Mouse (Mus musculus): ENCODE measurements around the gene Tmed9. TPM values are rescaled to one million over a fixed set of nuclear protein-coding genes. Genes with fewer than 3 reads are reported as not detected.

Gene Tmed9
- polyA plus RNA-seq (2016; fragmentation: Nextera tagmentation; extraction: Ambion mirVana): 105 and 108 TPM in 2 replicates

- no peak for ATAC-seq (ENCODE audit: low FRiP score, low read depth)
- no peaks in the 10 kb centered on the region for H3K9me3 ChIP-seq
- peaks cover 3% of the 10 kb centered on the region; the same call in 1 of the 2 replicates for H3K36me3 ChIP-seq
- no peaks in the 10 kb centered on the region for H3K27me3 ChIP-seq
- WGBS: 99% methylated on average over 2 of the region's 2 CpGs
- H3K27ac ChIP-seq (replicated peaks): no peak within 1 kb of the TSS
- no peak within 1 kb of the TSS for H3K4me2 ChIP-seq (replicated peaks)
- peaks cover 18% of the 10 kb centered on the region for H3K4me1 ChIP-seq
- H3K4me3 ChIP-seq: no peak within 1 kb of the TSS
- H3K9ac ChIP-seq (replicated peaks): no peak within 1 kb of the TSS
These were observed at the start of gene Tmed9 for GRCm38 (mm10) chr13:55573432-55573831. Tmed9 (plus strand) TSS chr13:55573732.

GRCm38 (mm10) chr13:55523951-55524600, 49.5 kb upstream of the Tmed9 start:
- H3K27me3 ChIP-seq: no peaks in the 10 kb centered on the region
- H3K4me2 ChIP-seq (replicated peaks): no peak overlapping the region
- H3K36me3 ChIP-seq: peaks cover 5% of the 10 kb centered on the region
- ATAC-seq (ENCODE audit: low FRiP score, low read depth): no peak
- no peak overlapping the region for H3K9ac ChIP-seq (replicated peaks)
- WGBS: 93% methylated on average over 23 of the region's 23 CpGs
- no peaks in the 10 kb centered on the region for H3K9me3 ChIP-seq
- no peak overlapping the region for H3K27ac ChIP-seq (replicated peaks)
- H3K4me3 ChIP-seq: no peak overlapping the region
- H3K4me1 ChIP-seq: no peaks in the 10 kb centered on the region

DNA sequence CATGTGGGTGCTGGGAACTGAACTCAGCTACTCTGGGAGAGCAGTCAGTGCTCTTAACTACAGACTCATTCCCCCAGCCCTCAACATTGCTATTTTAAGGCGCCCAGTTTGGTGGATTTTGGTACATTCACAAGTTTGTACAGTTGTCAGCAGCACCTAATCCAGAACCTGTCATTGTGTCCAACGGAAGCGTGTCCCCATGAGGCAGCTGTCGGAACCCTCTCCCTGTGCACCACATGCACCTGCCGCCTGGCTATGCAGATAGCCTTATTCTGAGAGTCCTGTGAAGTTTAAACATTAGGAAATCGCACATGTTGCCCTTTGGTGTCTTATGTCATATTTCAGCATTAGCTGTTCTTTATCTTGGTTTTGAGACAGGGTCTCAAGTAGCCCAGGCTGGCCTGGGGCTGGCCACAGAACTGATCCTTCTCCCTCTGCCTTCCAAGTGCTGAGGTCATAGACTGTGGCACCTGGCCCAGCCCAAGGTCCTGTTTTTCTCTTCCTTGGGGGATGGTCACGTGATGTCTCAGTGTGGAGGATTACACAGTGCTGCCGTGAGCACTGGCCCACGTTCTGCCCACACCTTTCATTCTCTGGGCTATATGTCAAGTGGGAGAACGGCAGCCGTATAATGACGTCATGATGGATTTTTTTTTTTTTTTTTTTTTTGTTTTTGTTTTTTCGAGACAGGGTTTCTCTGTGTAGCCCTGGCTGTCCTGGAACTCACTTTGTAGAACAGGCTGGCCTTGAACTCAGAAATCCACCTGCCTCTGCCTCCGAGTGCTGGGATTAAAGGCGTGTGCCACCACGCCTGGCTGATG, 47.6 kb upstream of the Tmed9 start:
- Histone ChIP-seq H3K9me3 (no peaks in the 10 kb centered on the region), H3K27me3 (no peaks in the 10 kb centered on the region), H3K4me3 (no peak overlapping the region), H3K36me3 (peaks cover 24% of the 10 kb centered on the region), H3K27ac (replicated peaks) (no peak overlapping the region), H3K4me1 (no peaks in the 10 kb centered on the region), H3K9ac (replicated peaks) (no peak overlapping the region), H3K4me2 (replicated peaks) (no peak overlapping the region)
- 83% methylated on average over 16 of the region's 16 CpGs for WGBS
- ATAC-seq (ENCODE audit: low FRiP score, low read depth): no peak

GRCm38 (mm10) chr13:55527212-55527611, 46.3 kb upstream of the Tmed9 start:
- 87% methylated on average over 16 of the region's 16 CpGs for WGBS
- no peaks in the 10 kb centered on the region for H3K27me3 ChIP-seq
- no peak overlapping the region for H3K4me3 ChIP-seq
- H3K9me3 ChIP-seq: no peaks in the 10 kb centered on the region
- no peak for ATAC-seq (ENCODE audit: low FRiP score, low read depth)
- H3K9ac ChIP-seq (replicated peaks): no peak overlapping the region
- H3K36me3 ChIP-seq: peaks cover 36% of the 10 kb centered on the region
- H3K27ac ChIP-seq (replicated peaks): no peak overlapping the region
- H3K4me1 ChIP-seq: no peaks in the 10 kb centered on the region
- no peak overlapping the region for H3K4me2 ChIP-seq (replicated peaks)

DNA sequence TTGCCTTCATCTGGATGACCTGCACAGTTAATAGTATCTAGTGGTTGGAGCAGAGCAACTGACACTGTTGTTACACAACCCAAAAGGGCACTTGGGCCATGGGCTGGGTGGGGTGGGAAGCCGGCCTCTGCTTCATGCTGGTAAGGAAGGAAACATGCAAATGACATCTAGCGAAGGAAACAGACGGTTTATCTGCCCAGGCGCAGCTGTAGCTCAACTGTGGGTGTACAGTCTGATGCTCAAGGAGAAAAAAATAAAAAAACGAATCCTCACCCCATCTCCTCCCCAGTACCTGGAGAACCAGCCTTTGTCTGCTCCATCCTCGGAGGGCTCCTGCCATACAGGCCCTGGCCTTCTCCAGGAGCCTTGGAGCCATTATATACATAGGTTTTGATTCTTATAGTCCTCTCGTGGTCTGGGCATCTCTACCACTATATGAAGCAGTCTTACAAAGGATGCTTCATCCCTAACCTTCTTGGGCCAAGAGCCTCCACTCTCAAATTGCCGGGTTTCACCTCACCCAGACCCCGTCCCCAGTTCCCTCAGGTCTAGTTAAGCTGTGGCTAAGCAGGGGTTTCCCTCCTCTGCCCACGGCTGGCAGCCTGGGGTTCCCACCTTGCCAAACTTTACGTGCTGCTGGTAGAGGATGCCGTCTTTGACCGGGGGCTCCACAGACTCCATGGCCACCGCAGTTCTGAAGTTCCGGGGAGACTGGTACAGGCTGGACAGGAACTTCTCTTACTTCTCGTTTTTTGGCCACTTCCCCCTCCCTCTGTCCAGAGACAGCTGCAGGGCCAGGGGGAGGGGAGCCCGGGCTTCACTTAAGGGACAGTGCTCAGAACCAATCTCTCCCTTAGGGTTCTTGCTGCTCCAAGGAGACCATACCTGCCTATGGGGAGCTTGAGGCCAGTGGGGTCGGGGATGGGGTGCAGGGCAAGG, 45.4 kb upstream of the Tmed9 start:
- no peaks in the 10 kb centered on the region for H3K27me3 ChIP-seq
- no peak for ATAC-seq (ENCODE audit: low FRiP score, low read depth)
- WGBS: 80% methylated on average over 18 of the region's 18 CpGs
- peaks cover 44% of the 10 kb centered on the region for H3K36me3 ChIP-seq
- no peak overlapping the region for H3K4me3 ChIP-seq
- no peak overlapping the region for H3K9ac ChIP-seq (replicated peaks)
- H3K27ac ChIP-seq (replicated peaks): no peak overlapping the region
- no peak overlapping the region for H3K4me2 ChIP-seq (replicated peaks)
- no peaks in the 10 kb centered on the region for H3K4me1 ChIP-seq
- H3K9me3 ChIP-seq: no peaks in the 10 kb centered on the region

DNA sequence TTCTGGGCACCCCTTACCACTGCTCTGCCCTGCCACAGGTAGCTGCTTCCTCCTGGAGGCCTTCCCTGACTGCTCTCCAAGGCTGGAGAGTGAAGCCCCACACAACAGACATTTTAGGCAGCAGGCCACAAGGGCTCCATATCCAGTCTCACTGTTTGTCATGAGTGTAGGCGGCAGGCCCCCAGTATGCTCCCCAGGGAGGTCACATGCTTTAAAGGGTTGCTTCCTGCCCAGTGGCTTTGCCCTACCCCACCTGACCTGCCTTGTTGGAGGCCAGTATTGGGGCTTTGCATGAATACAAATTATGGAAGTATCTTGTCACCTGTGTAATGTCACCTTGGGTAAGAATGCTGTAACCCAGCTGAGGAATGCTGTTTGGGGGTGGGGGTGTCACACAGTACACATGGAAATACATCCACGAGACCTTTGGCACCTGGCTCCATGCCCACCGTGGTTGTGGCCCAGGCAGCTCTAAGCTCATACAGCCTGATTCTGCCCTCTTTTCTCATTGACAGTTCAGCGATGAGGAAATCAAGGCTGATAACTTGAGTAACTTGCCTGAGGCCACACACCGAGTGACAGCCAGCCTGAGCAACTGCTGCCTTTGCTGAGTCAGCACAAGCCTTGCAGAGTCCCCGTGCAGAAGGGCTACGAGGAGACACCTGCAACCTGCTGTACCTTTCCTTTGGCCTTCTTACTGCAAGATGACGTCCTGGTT, 44.2 kb upstream of the Tmed9 start, which contains the start of gene Dok3:
Dok3 (minus strand) TSS at position 99 of the 718 bp plus-strand sequence.
- 88% methylated on average over 8 of the region's 8 CpGs for WGBS

DNA sequence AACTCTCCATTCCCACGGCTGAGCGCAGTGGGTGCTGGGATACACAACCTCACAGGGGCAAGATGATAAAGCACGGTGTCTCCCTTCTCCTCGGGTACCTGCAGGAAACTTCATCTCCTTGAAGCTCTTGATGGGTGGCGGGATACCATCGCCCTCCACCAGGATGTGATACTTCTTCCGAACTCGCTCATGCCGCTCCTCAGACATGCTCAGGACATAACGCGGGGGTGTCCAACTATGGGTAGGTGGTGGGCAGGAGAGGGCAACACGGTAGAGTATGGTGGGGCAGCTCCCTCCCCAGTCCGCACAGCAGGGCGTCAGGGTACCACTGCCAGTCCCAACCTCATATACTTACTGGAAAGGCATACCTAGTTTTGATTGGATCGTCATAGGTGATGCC, 38.3 kb upstream of the Tmed9 start:
- ATAC-seq (ENCODE audit: low FRiP score, low read depth): no peak
- H3K27me3 ChIP-seq: no peaks in the 10 kb centered on the region
- H3K4me3 ChIP-seq: peak overlapping the region; percentile 93
- H3K27ac ChIP-seq (replicated peaks): no peak overlapping the region
- peaks cover 15% of the 10 kb centered on the region for H3K4me1 ChIP-seq
- no peaks in the 10 kb centered on the region for H3K9me3 ChIP-seq
- peaks cover 76% of the 10 kb centered on the region for H3K36me3 ChIP-seq
- peak overlapping the region; percentile 100 for H3K4me2 ChIP-seq (replicated peaks)
- 96% methylated on average over 15 of the region's 15 CpGs for WGBS
- H3K9ac ChIP-seq (replicated peaks): 0 out of 2 replicates have a peak overlapping the region, but pooled peaks have one; percentile 83

More for the DNA sequence above, 44.2 kb upstream of the Tmed9 start, which contains the start of gene Dok3:
- Histone ChIP-seq H3K27ac (replicated peaks) (no peak within 1 kb of the TSS), H3K9ac (replicated peaks) (no peak within 1 kb of the TSS), H3K4me2 (replicated peaks) (no peak within 1 kb of the TSS), H3K36me3 (peaks cover 56% of the 10 kb centered on the region), H3K9me3 (no peaks in the 10 kb centered on the region), H3K27me3 (no peaks in the 10 kb centered on the region), H3K4me1 (no peaks in the 10 kb centered on the region), H3K4me3 (no peak within 1 kb of the TSS)
- ATAC-seq (ENCODE audit: low FRiP score, low read depth): no peak

DNA sequence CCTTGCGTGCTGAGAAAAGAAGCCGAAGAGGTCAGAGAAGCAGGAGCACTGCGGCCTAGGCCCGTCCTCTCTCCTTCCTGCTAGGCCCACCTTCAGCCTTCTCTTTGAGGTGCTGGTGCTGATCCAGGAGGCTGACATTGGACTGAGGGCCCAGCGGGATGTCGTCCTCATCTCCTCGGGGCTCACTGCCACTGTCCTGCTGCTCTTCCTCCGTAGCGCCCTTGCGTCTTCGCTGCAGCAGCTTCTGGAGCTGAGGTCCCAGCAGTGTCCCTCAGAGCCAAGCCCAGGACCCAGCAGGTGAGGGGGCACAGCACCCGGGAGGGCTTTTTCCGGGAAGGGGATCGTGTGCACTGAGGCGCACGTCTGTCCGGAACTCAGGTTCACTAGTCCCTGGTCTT, 37.7 kb upstream of the Tmed9 start:
- H3K36me3 ChIP-seq: peaks cover 76% of the 10 kb centered on the region
- ATAC-seq (ENCODE audit: low FRiP score, low read depth): no peak
- H3K4me1 ChIP-seq: peaks cover 15% of the 10 kb centered on the region
- H3K27ac ChIP-seq (replicated peaks): peak overlapping the region; percentile 75
- H3K27me3 ChIP-seq: no peaks in the 10 kb centered on the region
- H3K9ac ChIP-seq (replicated peaks): peak overlapping the region; percentile 83
- no peaks in the 10 kb centered on the region for H3K9me3 ChIP-seq
- 19% methylated on average over 17 of the region's 17 CpGs for WGBS
- H3K4me2 ChIP-seq (replicated peaks): peak overlapping the region; percentile 100
- H3K4me3 ChIP-seq: peak overlapping the region; percentile 93

DNA sequence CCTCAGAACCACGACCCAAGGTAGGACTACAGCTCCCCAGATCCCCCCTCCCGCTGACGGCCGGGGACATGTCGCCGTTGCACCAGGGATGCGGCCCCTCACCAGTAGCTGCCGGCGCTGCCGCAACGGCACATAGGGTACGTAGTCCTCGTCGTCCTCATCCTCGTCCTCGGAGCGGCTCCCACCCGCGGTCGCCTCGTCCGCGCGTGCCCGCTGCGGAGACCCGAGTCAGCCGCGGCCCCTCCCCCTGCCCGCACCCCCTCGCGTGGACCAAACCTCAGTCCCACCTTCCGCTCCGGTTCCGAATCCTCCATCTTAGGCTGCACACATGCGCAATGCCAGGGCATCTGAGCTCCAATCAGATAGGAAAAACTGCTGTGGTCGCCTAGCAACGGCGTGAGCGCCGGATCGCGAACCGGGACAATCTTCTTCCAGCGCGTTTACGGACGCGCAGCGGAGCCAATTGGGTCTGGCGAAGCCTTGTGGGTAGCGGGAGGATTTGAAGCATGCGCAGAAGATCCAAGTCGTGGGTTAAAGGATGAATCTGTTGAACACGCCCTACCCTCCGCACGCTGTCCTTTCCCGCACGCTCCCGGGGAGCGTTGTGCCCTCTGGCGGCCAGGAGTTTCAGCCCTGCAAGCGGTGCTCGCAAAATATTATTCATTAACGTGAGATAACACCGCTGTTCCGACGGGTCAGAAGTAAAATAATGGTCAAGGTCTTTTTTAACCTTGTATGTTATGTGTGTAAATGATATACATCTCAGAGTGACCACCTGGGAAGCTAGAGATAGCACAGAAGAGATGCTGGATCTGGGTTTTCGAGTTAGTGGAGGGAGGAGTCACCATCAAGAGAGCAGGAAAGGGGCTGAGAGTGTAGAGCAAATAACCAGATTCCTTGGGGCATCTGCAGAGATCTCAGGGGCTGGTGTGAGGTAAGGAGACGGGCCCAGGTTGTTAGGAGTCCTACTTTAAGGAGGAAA, 37.0 kb upstream of the Tmed9 start, which contains the start of gene Ddx41:
Ddx41 (minus strand) TSS at position 465 of the 982 bp plus-strand sequence.
- Histone ChIP-seq H3K9ac (replicated peaks) (peak within 1 kb of the TSS; percentile 83), H3K4me2 (replicated peaks) (peak within 1 kb of the TSS; percentile 100), H3K27ac (replicated peaks) (peak within 1 kb of the TSS; percentile 75), H3K27me3 (no peaks in the 10 kb centered on the region), H3K9me3 (no peaks in the 10 kb centered on the region), H3K4me1 (peaks cover 15% of the 10 kb centered on the region), H3K4me3 (peak within 1 kb of the TSS; percentile 93), H3K36me3 (peaks cover 76% of the 10 kb centered on the region)
- peak; percentile 98 for ATAC-seq (ENCODE audit: low FRiP score, low read depth)
- 1% methylated on average over 70 of the region's 70 CpGs for WGBS

DNA sequence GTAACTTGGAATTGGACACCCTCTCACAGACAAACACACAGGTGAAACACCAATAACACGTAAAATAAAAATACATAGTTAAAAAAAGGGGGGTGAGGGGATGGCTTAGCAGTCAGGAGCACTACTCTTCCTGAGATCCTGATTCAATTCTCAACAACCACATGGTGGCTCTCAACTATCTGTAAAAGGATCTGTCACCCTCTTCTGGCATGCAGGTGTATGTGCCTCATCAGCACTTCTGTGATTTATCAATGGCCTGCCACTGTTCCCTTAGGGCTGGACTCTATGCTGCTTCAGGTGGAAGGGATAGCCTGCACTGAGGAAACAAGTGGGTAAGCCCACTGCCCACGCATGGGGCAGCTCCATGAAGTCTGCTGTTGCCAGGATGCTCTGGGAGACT, 32.6 kb upstream of the Tmed9 start:
- WGBS: 93% methylated on average over 2 of the region's 2 CpGs
- no peak overlapping the region for H3K4me3 ChIP-seq

More for the DNA sequence above, 32.6 kb upstream of the Tmed9 start:
- Histone ChIP-seq H3K9me3 (no peaks in the 10 kb centered on the region), H3K27me3 (no peaks in the 10 kb centered on the region), H3K4me1 (peaks cover 4% of the 10 kb centered on the region; the same call in 1 of the 2 replicates), H3K27ac (replicated peaks) (no peak overlapping the region), H3K4me2 (replicated peaks) (no peak overlapping the region), H3K9ac (replicated peaks) (no peak overlapping the region), H3K36me3 (peaks cover 87% of the 10 kb centered on the region)
- no peak for ATAC-seq (ENCODE audit: low FRiP score, low read depth)
